Mouse (Mus musculus) ES-E14 (cell line): ENCODE measurements around the gene Vmn1r83. TPM values are rescaled to one million over a fixed set of nuclear protein-coding genes. Genes with fewer than 3 reads are reported as not detected.

Experiments used
- DNase-seq: peaks from one replicate; pipeline ENCODE4 v3.0.0-alpha.2; 2013; ENCODE audit warnings: low read depth, low spot score
- H3K27ac ChIP-seq: 2 replicates; pipeline ENCODE4 v1.5.1; 2012; ENCODE audit warnings: low read depth, mild to moderate bottlenecking, low read length, moderate library complexity, mixed read lengths; ENCODE audit not compliant: poor library complexity, insufficient read depth, severe bottlenecking
- H3K36me3 ChIP-seq: 2 replicates; pipeline ENCODE4 v1.6.1; 2012; ENCODE audit warnings: mild to moderate bottlenecking, low read length, moderate library complexity, mixed read lengths; ENCODE audit not compliant: control insufficient read depth, poor library complexity, insufficient read depth, severe bottlenecking
- H3K4me1 ChIP-seq, 2 experiments: fragments of 150-350 bp in 1 of 2; sonication (generic) in 1 of 2; 2 replicates each; pipeline ENCODE4 v1.6.1; 2012; ENCODE audit warnings: low read length in 2 of 2, mild to moderate bottlenecking in 1 of 2, mixed read lengths in 1 of 2; ENCODE audit not compliant: control insufficient read depth in 2 of 2, insufficient read depth in 2 of 2, poor library complexity in 1 of 2
- H3K4me3 ChIP-seq, 2 experiments: fragments of 150-350 bp in 1 of 2; sonication (generic) in 1 of 2; 2 replicates each; pipeline ENCODE4 v1.5.1; 2012; ENCODE audit warnings: low read length in 2 of 2, low read depth in 1 of 2, mild to moderate bottlenecking in 1 of 2, mixed read lengths in 1 of 2; ENCODE audit not compliant: insufficient read depth in 1 of 2, poor library complexity in 1 of 2, severe bottlenecking in 1 of 2
- H3K9ac ChIP-seq: 2 replicates; pipeline ENCODE4 v1.6.1; 2012; ENCODE audit warnings: low read depth, mild to moderate bottlenecking, low read length, mixed read lengths; ENCODE audit not compliant: poor library complexity, insufficient read depth, severe bottlenecking
- H3K9me3 ChIP-seq: fragments of 150-350 bp; sonication (generic); 2 replicates; pipeline ENCODE4 v1.6.1; 2012; ENCODE audit warnings: low read depth, mild to moderate bottlenecking, low read length; ENCODE audit not compliant: control insufficient read depth, insufficient read depth
- CHD2 ChIP-seq: IDR thresholded peaks from 2 replicates; pipeline ENCODE4 v1.6.1; 2014; ENCODE audit warnings: mild to moderate bottlenecking, low read depth, low read length, inconsistent platforms
- HCFC1 ChIP-seq: IDR thresholded peaks from 2 replicates; pipeline ENCODE4 v1.6.1; 2012; ENCODE audit warnings: low read length, inconsistent platforms, borderline replicate concordance; ENCODE audit not compliant: insufficient read depth
- MAFK ChIP-seq: IDR thresholded peaks from 2 replicates; pipeline ENCODE4 v1.6.1; 2014; ENCODE audit warnings: mild to moderate bottlenecking, low read depth, low read length, inconsistent platforms; ENCODE audit not compliant: insufficient read depth
- ZC3H11A ChIP-seq: IDR thresholded peaks from 2 replicates; pipeline ENCODE4 v1.6.1; 2012; ENCODE audit warnings: low read depth, mild to moderate bottlenecking, inconsistent platforms, low read length, borderline replicate concordance
- ZNF384 ChIP-seq: IDR thresholded peaks from 2 replicates; pipeline ENCODE4 v1.6.1; 2012; ENCODE audit warnings: low read depth, low read length, inconsistent platforms
- in situ Hi-C, 2 experiments: fragments of 600-800 bp; cut with MboI; formaldehyde crosslinking; loops; one replicate each; pipeline ENCODE4 v1.15.1; 2025; ENCODE audit warnings: low sequenced_read_pairs in 2 of 2, inconsistent platforms in 1 of 2; ENCODE audit not compliant: unreplicated experiment in 2 of 2
- total RNA-seq: library from RNA; depleted of rRNA; stranded (reverse); fragments of 300-350 nt; gene quantifications from 2 replicates; pipeline ENCODE4 v1.2.3, GENCODE M21; 2012; rRNA removed

Vmn1r83 gene
- total RNA-seq, result not detected in 2 replicates

DNA sequence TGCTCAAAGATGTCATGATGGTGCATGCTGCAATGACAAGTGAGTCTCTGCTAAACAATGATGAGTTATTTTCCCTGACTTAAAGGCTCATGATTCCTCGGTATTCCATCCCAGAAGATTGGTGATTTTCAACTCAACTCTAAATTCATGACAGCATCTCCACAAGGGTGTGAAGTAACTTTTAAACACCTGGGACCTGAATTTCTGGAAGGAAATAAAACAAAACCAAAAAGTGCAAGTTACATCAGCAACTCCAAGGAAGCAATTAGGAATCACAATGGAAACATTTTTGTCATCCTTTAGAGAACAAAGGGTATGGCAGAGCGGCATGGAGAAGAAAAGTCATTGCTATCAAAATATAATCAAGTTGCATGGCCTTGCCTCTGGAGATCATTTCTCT, at the start of gene Vmn1r83:
Vmn1r83 (minus strand) TSS at position 101 of the 400 bp plus-strand sequence.
- TF ChIP-seq MAFK (no peak), ZC3H11A (no peak), HCFC1 (no peak), CHD2 (no peak), ZNF384 (no peak)

DNA sequence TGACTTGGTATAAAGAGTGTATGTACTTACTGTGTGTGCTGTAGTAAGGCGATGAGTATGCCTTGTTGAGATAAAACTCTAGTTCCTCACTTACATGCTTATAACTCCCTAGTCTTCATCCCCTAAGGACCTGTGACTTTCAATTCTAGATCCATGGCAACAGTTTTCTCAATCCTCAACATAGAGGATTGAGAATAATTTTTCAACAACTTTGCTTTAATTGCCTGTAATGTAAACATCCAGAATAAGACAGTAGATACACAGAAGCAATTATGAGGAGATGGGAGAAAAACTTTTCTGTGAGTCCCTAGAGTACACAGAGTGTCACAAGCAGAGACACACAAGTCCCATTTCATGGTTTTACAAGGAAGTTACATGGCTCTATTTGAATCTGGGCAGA, 39.9 kb upstream of the Vmn1r83 start, which contains the start of gene Vmn1r84:
Vmn1r84 (minus strand) TSS at position 101 of the 400 bp plus-strand sequence.
- Histone ChIP-seq H3K9me3 (no peaks in the 10 kb centered on the region), H3K4me1 (no peaks in the 10 kb centered on the region), H3K27ac (no peak within 1 kb of the TSS), H3K9ac (no peak within 1 kb of the TSS), H3K36me3 (no peaks in the 10 kb centered on the region), H3K4me3 (no peak within 1 kb of the TSS)
- in situ Hi-C loops, result no loop called here
- no peak for DNase-seq
- TF ChIP-seq MAFK, result no peak
- TF ChIP-seq CHD2, result no peak
- TF ChIP-seq ZC3H11A, result no peak
- TF ChIP-seq HCFC1, result no peak
- TF ChIP-seq ZNF384, result no peak

More for the DNA sequence above, at the start of gene Vmn1r83:
- Histone ChIP-seq H3K36me3 (no peaks in the 10 kb centered on the region), H3K4me3 (no peak within 1 kb of the TSS), H3K9me3 (no peaks in the 10 kb centered on the region), H3K27ac (no peak within 1 kb of the TSS), H3K4me1 (no peaks in the 10 kb centered on the region), H3K9ac (no peak within 1 kb of the TSS)
- DNase-seq, result no peak
- in situ Hi-C loops, result no loop called here

DNA sequence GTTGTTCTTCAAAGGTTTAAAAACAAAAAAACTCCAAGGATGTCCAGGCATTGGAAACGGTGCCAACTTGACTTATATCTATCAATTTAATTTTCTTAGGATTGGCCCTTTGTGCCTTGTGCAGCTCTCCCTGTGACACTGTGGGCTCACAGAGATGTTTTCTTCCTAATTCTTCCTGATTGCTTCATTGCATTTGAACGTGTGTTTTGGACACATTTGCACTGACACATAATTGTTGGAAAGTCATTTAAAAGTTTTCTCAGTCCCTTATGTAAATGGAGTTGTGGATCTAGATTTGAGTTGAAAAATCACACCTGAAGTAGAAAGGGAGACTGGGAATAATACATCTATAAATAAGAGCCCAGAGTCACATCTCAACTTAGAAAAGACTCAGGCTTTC, 29.2 kb downstream of the Vmn1r83 start, which contains the start of gene Vmn1r82:
Vmn1r82 (plus strand) TSS at position 301 of the 400 bp plus-strand sequence.
- TF ChIP-seq HCFC1 (no peak), CHD2 (no peak), MAFK (no peak), ZC3H11A (no peak), ZNF384 (no peak)
- Histone ChIP-seq H3K4me3 (no peak within 1 kb of the TSS), H3K9me3 (no peaks in the 10 kb centered on the region), H3K36me3 (no peaks in the 10 kb centered on the region), H3K27ac (no peak within 1 kb of the TSS), H3K9ac (no peak within 1 kb of the TSS), H3K4me1 (no peaks in the 10 kb centered on the region)
- DNase-seq, result no peak
- in situ Hi-C loops, result no loop called here

Other genes with a start within 250 kb of the Vmn1r83 start
- gene Vmn1r78, start 179.2 kb downstream of the Vmn1r83 start, total RNA-seq, result not detected in 2 replicates
- not detected in 2 replicates for gene Vmn1r79, start 158.2 kb downstream of the Vmn1r83 start, total RNA-seq
- not detected in 2 replicates for gene Vmn1r80, start 140.2 kb downstream of the Vmn1r83 start, total RNA-seq
- not detected in 2 replicates for gene Vmn1r81, start 61.2 kb downstream of the Vmn1r83 start, total RNA-seq
- gene Vmn1r82, start 29.1 kb downstream of the Vmn1r83 start, total RNA-seq, result not detected in 2 replicates
- not detected in 2 replicates for gene Vmn1r84, start 39.8 kb upstream of the Vmn1r83 start, total RNA-seq
- gene Zfp551, start 93.3 kb upstream of the Vmn1r83 start, total RNA-seq, result 2.4 and 2.5 TPM in 2 replicates
- gene Zfp606, start 148.8 kb upstream of the Vmn1r83 start, total RNA-seq, result 8.3 and 10.3 TPM in 2 replicates
- not detected in 2 replicates for gene 2900092C05Rik, start 183.0 kb upstream of the Vmn1r83 start, total RNA-seq